Mouse (Mus musculus) CH12.LX (cell line): Measurements from ENCODE around the gene Tmtc1.

Source experiments
- BHLHE40 ChIP-seq: IDR thresholded peaks from 2 replicates; pipeline ENCODE4 v1.6.1; 2011; ENCODE audit warnings: mild to moderate bottlenecking, low read depth, low read length, improper control_type of control experiment
- CTCF ChIP-seq, 2 experiments: IDR thresholded peaks in 1 of 2; conservative IDR thresholded peaks in 1 of 2; 2 replicates each; pipeline ENCODE4 v1.5.1; 2011 to 2012; ENCODE audit warnings: low read depth in 2 of 2, low read length in 2 of 2, improper control_type of control experiment in 1 of 2, inconsistent platforms in 1 of 2, mild to moderate bottlenecking in 1 of 2, moderate library complexity in 1 of 2
- MAX ChIP-seq: IDR thresholded peaks from 2 replicates; pipeline ENCODE4 v1.6.1; 2011; ENCODE audit warnings: low read length, improper control_type of control experiment
- MYC ChIP-seq: IDR thresholded peaks from 2 replicates; pipeline ENCODE4 v1.6.1; 2011; ENCODE audit warnings: low read depth, mild to moderate bottlenecking, improper control_type of control experiment, low read length
- TBP ChIP-seq: conservative IDR thresholded peaks from 2 replicates; pipeline ENCODE4 v1.6.1; 2011; ENCODE audit warnings: low read depth, low read length, improper control_type of control experiment
- USF2 ChIP-seq: conservative IDR thresholded peaks from 2 replicates; pipeline ENCODE4 v1.6.1; 2011; ENCODE audit warnings: low read depth, low read length, improper control_type of control experiment
- ZC3H11A ChIP-seq: IDR thresholded peaks from 2 replicates; pipeline ENCODE4 v1.6.1; 2012; ENCODE audit warnings: low read depth, mild to moderate bottlenecking, inconsistent platforms, low read length, improper control_type of control experiment

GRCm38 (mm10) chr6:148421577-148421976, 22.6 kb downstream of the Tmtc1 start:
- TF ChIP-seq USF2: no peak
- TF ChIP-seq TBP: no peak
- TF ChIP-seq CTCF (conservative IDR thresholded peaks at IDR 0.05 in 1 of 2, IDR thresholded peaks at IDR 0.05 in 1 of 2; ENCODE audit: low read depth in 2 of 2, low read length in 2 of 2): no peak
- no peak for TF ChIP-seq MAX
- TF ChIP-seq ZC3H11A: no peak
- TF ChIP-seq BHLHE40: no peak
- TF ChIP-seq MYC: no peak
